Mouse (Mus musculus) bone marrow, adult 2 months (tissue): ENCODE measurements around the gene Ranbp10.

Experiments used
- CTCF ChIP-seq: fragments of 200-500 bp; IDR thresholded peaks from 2 replicates; pipeline ENCODE4 v1.5.1; 2011; ENCODE audit warnings: low read length, control low read depth; ENCODE audit not compliant: control insufficient read depth, insufficient read depth
- POLR2A ChIP-seq: fragments of 200-500 bp; IDR thresholded peaks from 2 replicates; pipeline ENCODE4 v1.6.1; 2011; ENCODE audit warnings: low read depth, mild to moderate bottlenecking, control low read depth, low read length, borderline replicate concordance; ENCODE audit not compliant: control insufficient read depth

DNA sequence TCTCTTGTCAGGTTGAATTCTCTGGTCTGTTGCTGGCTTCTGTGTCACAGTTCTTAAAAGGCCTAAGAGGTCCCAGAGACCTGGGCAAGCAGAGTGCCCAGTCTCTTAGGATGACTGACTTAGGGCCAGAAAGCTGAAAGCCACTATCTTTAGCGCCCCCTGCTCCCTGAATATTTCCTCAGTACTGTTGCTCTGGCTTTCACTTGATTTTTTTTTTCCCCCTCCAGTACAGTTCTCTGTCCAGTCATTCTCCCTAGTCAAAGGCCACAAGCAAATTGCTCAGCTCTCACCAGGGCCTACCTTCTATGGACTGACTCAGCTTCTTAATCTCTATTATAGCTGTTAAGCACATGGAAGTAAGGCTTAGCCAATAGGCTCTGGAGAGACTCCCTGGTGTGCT lies 34.8 kb upstream of the Ranbp10 start:
- no peak for TF ChIP-seq POLR2A
- TF ChIP-seq CTCF = no peak
